Mouse (Mus musculus) lung, postnatal 4 days (tissue): ENCODE results near the gene Mrps14.

Source experiments
- DNase-seq, 2 experiments: peaks; one replicate each; pipeline ENCODE4 v3.0.0; 2021

Gene Mrps14

GRCm38 (mm10) chr1:160231013-160231412, 36.0 kb downstream of the Mrps14 start:
- DNase-seq: no peak

GRCm38 (mm10) chr1:160232113-160232512, 37.1 kb downstream of the Mrps14 start:
- DNase-seq: no peak

DNA sequence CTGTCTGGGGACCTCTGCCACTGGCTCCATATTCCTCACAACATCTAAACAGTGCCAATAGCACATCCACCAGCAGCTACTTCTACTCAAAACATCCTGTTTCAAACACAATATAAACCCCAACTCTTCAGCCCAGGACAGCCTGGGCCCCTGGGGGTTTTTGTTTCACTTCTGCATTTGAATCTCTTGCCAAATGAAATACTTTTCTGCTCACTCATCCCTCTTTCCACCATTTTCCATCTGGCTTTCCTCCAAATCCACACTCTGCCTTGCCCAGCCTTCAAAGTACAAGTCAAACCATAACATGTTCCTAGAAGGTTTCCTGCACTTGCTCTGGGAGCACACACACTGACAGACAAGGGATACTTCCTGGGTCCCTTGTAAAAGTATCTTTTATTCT, 38.9 kb downstream of the Mrps14 start:
- DNase-seq: peak; percentile 44

- DNase-seq: no peak
Observed at GRCm38 (mm10) chr1:160237981-160238380, 43.0 kb downstream of the Mrps14 start.

DNA sequence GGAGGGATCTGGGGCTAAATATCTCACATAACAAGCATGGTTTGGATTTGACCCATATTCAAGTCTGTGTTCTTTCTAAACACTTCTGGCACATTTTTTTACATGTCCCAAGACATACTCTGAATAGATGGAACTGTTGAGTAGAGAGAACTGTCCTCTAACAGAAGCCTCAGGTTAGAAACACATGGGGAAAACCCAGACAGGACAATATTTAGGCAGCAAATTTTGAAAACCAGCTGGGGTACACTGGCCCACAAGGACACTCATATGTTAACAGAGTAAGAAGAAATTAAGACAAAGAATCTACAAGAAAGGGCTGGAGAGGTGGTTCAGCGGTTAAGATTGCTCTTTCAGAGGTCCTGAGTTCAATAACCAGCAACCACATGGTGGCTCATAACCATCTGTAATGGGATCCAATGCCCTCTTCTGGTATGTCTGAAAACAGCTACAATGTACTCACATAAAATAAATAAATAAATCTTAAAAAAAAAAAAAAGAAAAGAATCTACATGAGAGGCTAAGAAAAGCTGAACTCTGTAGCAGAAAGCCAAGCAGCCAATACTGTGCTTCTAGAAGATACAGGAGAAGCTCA, 43.9 kb downstream of the Mrps14 start:
- no peak for DNase-seq

- DNase-seq: no peak
Observed at GRCm38 (mm10) chr1:160240091-160240490, 45.1 kb downstream of the Mrps14 start.

DNA sequence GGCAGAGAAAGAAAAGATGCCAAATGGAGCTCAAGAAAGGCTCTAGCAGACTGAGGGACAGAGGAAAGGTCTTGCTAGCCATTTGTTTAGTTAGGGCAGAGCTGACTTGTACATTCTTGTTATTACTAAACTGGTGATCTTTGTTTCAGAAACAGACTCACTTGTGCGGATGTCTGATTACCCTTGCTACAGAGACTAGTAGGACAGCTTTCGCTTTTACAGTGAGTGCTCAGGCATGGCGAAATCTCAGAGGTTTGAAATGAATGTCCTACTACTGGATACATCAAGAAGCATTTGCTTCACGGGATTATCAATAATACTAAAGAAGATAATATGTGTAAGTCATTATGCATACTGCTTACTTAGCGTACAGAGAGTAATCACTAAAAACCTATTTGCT, 49.7 kb downstream of the Mrps14 start:
- no peak for DNase-seq

GRCm38 (mm10) chr1:160245954-160246353, 50.9 kb downstream of the Mrps14 start:
- DNase-seq: no peak

GRCm38 (mm10) chr1:160246844-160247243, 51.8 kb downstream of the Mrps14 start:
- no peak for DNase-seq

- no peak for DNase-seq
Observed at GRCm38 (mm10) chr1:160247473-160247872, 52.5 kb downstream of the Mrps14 start.

DNA sequence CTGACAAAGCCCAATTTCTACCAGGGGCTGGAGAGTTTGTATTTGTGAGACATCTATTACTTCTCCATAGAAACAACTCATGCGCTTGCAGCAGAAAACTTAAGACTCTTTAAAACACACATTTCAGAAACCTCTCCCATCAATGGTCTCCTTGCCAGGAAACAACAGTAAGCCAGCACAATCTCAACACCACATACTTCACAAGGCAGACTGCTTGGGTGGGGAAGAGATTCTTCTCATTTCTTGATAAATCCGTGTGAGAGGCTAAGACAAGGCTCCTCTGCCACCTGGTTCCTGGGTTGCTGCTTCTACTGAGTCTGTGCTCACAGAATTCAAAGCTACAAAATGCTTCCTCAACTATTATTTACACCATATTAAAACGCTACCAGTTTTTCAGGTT, 54.8 kb downstream of the Mrps14 start:
- no peak for DNase-seq

- no peak for DNase-seq
Observed at GRCm38 (mm10) chr1:160250782-160251181, 55.8 kb downstream of the Mrps14 start.

DNA sequence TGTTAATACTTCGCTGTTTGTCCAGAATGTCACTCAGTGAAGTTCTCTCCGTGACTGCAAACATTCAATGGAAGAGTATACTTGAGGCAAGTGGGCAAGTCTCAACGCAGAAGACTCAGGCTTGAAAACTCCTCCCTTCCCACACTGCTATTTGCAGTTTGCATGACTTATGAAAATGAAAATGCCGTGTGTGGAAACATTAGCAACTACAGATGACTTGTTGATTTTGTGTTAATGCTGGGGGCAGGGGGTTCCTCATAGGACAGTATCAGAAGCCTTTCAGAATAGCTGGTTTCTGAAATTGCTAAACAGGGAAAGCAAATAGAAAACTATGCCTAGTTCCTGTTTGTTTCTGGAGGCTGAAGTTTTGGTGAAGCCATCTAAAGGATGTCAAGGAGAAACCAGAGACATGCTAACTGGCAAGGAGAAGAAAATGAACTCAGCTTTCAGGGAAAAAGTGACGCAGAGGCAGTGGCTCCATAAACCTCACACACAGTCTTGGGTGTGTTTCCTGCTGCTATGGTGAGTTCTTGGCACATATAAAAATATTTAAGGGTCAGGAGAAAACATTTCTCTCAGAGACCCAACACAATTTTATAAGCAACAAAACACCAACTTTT, 56.5 kb downstream of the Mrps14 start:
- no peak for DNase-seq
